Comparison of ENCODE assay signal across 14 mouse cellular contexts in the genomic region with DNA sequence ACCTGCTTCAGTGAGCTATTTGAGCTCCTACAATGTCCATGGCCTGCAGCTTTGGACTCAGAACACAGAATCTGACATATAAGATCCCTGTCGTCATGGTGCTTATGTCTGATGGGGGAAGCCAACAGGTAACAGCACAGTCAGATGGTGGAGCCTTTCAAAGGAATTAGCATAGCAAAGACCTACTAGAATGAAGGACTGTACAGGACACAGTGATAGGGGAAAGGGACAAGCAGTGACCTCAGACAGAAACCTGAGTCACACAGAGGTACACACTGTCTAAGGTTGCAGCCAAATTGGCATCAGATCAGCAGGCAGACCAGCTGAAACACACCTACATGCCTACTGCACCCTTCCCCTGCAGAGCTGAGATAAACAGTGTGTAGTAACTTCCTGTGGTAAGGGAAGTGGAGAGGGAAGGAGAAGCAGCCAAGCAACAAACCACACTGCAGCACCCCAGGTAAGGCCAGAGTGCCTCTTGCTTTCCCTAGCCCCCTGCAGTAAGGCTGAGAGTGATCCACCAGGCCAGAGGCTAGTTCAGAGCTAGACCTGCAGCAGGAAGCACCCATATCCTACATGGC. TPM values are rescaled to one million over a fixed set of nuclear protein-coding genes. Genes with fewer than 3 reads are reported as not detected.
DNase-seq lines count a peak whose midpoint lies in the region; ATAC-seq lines count a peak whose summit lies in the region.
"Had no signal": no experiment of that assay in that cellular context is flagged by ENCODE, and none has a peak within 500 bp of the region (broad histone marks: within the 10 kb centered on the region; RNA-seq: fewer than 3 reads in every experiment).

No protein-coding gene starts in this region.

- peak; percentile 30 for DNase-seq in CD4-positive helper T cell, adult 2 months (ENCODE audit: low read depth, low spot score)
- peak; percentile 12 for DNase-seq in T-cell, adult 2 months (ENCODE audit: low spot score)
- peak; percentile 8 for DNase-seq in lung, postnatal 25 days (ENCODE audit: low spot score)
- DNase-seq in spleen, postnatal 36 days (ENCODE audit: low spot score in 2 of 2), result peak; percentile 50 to 61

- peak; percentile 97 for ATAC-seq in granulocyte monocyte progenitor cell, adult 5-6 weeks (replicated peaks; ENCODE audit: poor library complexity, severe bottlenecking)
- ATAC-seq in monocyte, adult 5-6 weeks (replicated peaks; ENCODE audit: insufficient number of reproducible peaks, low FRiP score, low TSS enrichment, poor library complexity, severe bottlenecking), result peak; percentile 66

RNA-seq across cellular contexts. Expression of a gene that starts 16.1 kb away (rescaled TPM):
- not detected in 2 replicates for total RNA-seq in granulocyte monocyte progenitor cell, adult 5-6 weeks (2014; fragmentation: Nextera tagmentation)
- total RNA-seq in granulocyte monocyte progenitor cell, adult 5-6 weeks (2017), result not detected in 2 replicates
- not detected in 3 replicates for total RNA-seq in monocyte, adult 5-6 weeks (2017)
- total RNA-seq: adrenal gland, adult 8-10 months; adrenal gland, postnatal 36 days; gastrocnemius, adult 8-10 months; gastrocnemius, postnatal 36 days; heart, adult 18-20 months; heart, postnatal 10 days; heart, postnatal 4 days; hindbrain, postnatal 0 days had no signal

RNA-seq across cellular contexts. Expression of a gene that starts 25.9 kb away (rescaled TPM):
- total RNA-seq in granulocyte monocyte progenitor cell, adult 5-6 weeks (2014; fragmentation: Nextera tagmentation), result not detected in 2 replicates
- not detected in 2 replicates for total RNA-seq in granulocyte monocyte progenitor cell, adult 5-6 weeks (2017)
- not detected in 3 replicates for total RNA-seq in monocyte, adult 5-6 weeks (2017)
- total RNA-seq: adrenal gland, adult 8-10 months; adrenal gland, postnatal 36 days; gastrocnemius, adult 8-10 months; gastrocnemius, postnatal 36 days; heart, adult 18-20 months; heart, postnatal 10 days; heart, postnatal 4 days; hindbrain, postnatal 0 days had no signal

RNA-seq across cellular contexts. Expression of a gene that starts 39.9 kb away (rescaled TPM):
- not detected in 2 replicates for total RNA-seq in granulocyte monocyte progenitor cell, adult 5-6 weeks (2014; fragmentation: Nextera tagmentation)
- total RNA-seq in granulocyte monocyte progenitor cell, adult 5-6 weeks (2017), result not detected in 2 replicates
- total RNA-seq in monocyte, adult 5-6 weeks (2017), result 0.21 to 0.49 TPM in 2 of 3 replicates, not detected in the other
- total RNA-seq: adrenal gland, adult 8-10 months; adrenal gland, postnatal 36 days; gastrocnemius, adult 8-10 months; gastrocnemius, postnatal 36 days; heart, adult 18-20 months; heart, postnatal 10 days; heart, postnatal 4 days; hindbrain, postnatal 0 days had no signal

RNA-seq across cellular contexts. Expression of a gene that starts 57.5 kb away (rescaled TPM):
- total RNA-seq in granulocyte monocyte progenitor cell, adult 5-6 weeks (2014; fragmentation: Nextera tagmentation), result 11.7 and 15.8 TPM in 2 replicates
- total RNA-seq in granulocyte monocyte progenitor cell, adult 5-6 weeks (2017), result 6.5 and 7.1 TPM in 2 replicates
- total RNA-seq in monocyte, adult 5-6 weeks (2017), result 153 to 273 TPM (median 260 TPM) in 3 replicates
- total RNA-seq: hindbrain, postnatal 0 days had no signal

Comparison
In these comparisons a context has a peak if more than half of its experiments do, and no peak if none do; other contexts are left out.
1. Peak in every context shown above with its lines: DNase-seq and ATAC-seq.